ENCODE assay signal across 8 mouse cellular contexts in genomic region chr7:139683706-139684552, GRCm38 (mm10). TPM values are rescaled to one million over a fixed set of nuclear protein-coding genes. Genes with fewer than 3 reads are reported as not detected.
DNase-seq lines count a peak whose midpoint lies in the region; ATAC-seq and TF ChIP-seq lines count a peak whose summit lies in the region.

TSS of gene Cfap46 (minus strand) at chr7:139683817.

- peaks cover 2% of the 10 kb centered on the region in 2 experiments; a peak in 2 of 4 replicates for H3K4me1 ChIP-seq in ES-E14 (ENCODE audit: control insufficient read depth in 2 of 2, insufficient read depth in 2 of 2, low read length in 2 of 2, poor library complexity in 1 of 2)
- 0 out of 2 replicates have a peak, but pooled peaks cover 3% of the 10 kb centered on the region for H3K4me1 ChIP-seq in forebrain, postnatal 0 days (ENCODE audit: insufficient read depth)
- H3K4me1 ChIP-seq in lung, adult 2 months (ENCODE audit: control insufficient read depth, insufficient read depth, low read length) = no peaks in the 10 kb centered on the region
- peaks cover 13% of the 10 kb centered on the region for H3K4me1 ChIP-seq in olfactory bulb, adult 2 months (ENCODE audit: control insufficient read depth, insufficient read depth, low read length)

- no peak within 1 kb of the TSS for H3K27ac ChIP-seq in ES-E14 (ENCODE audit: insufficient read depth, low read depth, low read length, poor library complexity, severe bottlenecking)
- peak within 1 kb of the TSS; percentile 60 for H3K27ac ChIP-seq in forebrain, postnatal 0 days (ENCODE audit: low read depth, low read length)
- peak within 1 kb of the TSS; percentile 87 for H3K27ac ChIP-seq in layer of hippocampus, adult 2 months
- peak within 1 kb of the TSS; percentile 29; the same call in 1 of the 2 replicates for H3K27ac ChIP-seq in olfactory bulb, adult 2 months (ENCODE audit: insufficient read depth, low read depth, low read length)

- H3K4me3 ChIP-seq in ES-E14 (ENCODE audit: insufficient read depth in 1 of 2, low read depth in 1 of 2, low read length in 2 of 2, poor library complexity in 1 of 2, severe bottlenecking in 1 of 2) = peak within 1 kb of the TSS; percentile 63 to 67
- peak within 1 kb of the TSS; percentile 53 for H3K4me3 ChIP-seq in forebrain, postnatal 0 days (ENCODE audit: low read depth, low read length)
- peak within 1 kb of the TSS; percentile 83 for H3K4me3 ChIP-seq in layer of hippocampus, adult 2 months
- peak within 1 kb of the TSS; percentile 83 for H3K4me3 ChIP-seq in lung, adult 2 months (replicated peaks; ENCODE audit: extremely low read depth, low read depth, low read length)
- peak within 1 kb of the TSS; percentile 57 for H3K4me3 ChIP-seq in olfactory bulb, adult 2 months (ENCODE audit: insufficient read depth, low read depth, low read length)

- TF ChIP-seq CTCF in forebrain, postnatal 0 days (IDR thresholded peaks at IDR 0.05; ENCODE audit: low read depth) = no peak
- TF ChIP-seq CTCF in layer of hippocampus, adult 2 months (conservative IDR thresholded peaks at IDR 0.05) = no peak
- TF ChIP-seq CTCF in lung, adult 2 months (IDR thresholded peaks at IDR 0.05; ENCODE audit: insufficient read depth, low read length) = no peak
- no peak for TF ChIP-seq CTCF in olfactory bulb, adult 2 months (IDR thresholded peaks at IDR 0.05; ENCODE audit: insufficient read depth, low read depth, low read length)

- H3K9ac ChIP-seq in ES-E14 (ENCODE audit: insufficient read depth, low read depth, low read length, poor library complexity, severe bottlenecking) = peak within 1 kb of the TSS; percentile 32; the same call in 1 of the 2 replicates
- peak within 1 kb of the TSS; percentile 56 for H3K9ac ChIP-seq in forebrain, postnatal 0 days

- in situ Hi-C loops in ES-E14 (cut with MboI; ENCODE audit: low sequenced_read_pairs in 2 of 2, unreplicated experiment in 2 of 2) = no loop called here

- WGBS in forebrain, postnatal 0 days = 2% methylated on average over 31 of the region's 31 CpGs
- WGBS in lung, adult 2 months = 2% methylated on average over 31 of the region's 31 CpGs
- 2% methylated on average over 31 of the region's 31 CpGs for WGBS in olfactory bulb, adult 2 months

- peak; percentile 82 for ATAC-seq in forebrain, postnatal 0 days

- no peaks in the 10 kb centered on the region for H3K36me3 ChIP-seq in ES-E14 (ENCODE audit: control insufficient read depth, insufficient read depth, low read length, poor library complexity, severe bottlenecking)
- H3K36me3 ChIP-seq in forebrain, postnatal 0 days (ENCODE audit: insufficient read depth) = no peaks in the 10 kb centered on the region

- peak within 1 kb of the TSS; percentile 64 for H3K4me2 ChIP-seq in forebrain, postnatal 0 days (ENCODE audit: low read depth)

- H3K9me3 ChIP-seq in ES-E14 (ENCODE audit: control insufficient read depth, insufficient read depth, low read depth, low read length) = no peaks in the 10 kb centered on the region
- H3K9me3 ChIP-seq in forebrain, postnatal 0 days (ENCODE audit: low read length) = no peaks in the 10 kb centered on the region

- no peak for TF ChIP-seq POLR2A in lung, adult 2 months (IDR thresholded peaks at IDR 0.05; ENCODE audit: borderline replicate concordance, extremely low read depth, low read depth, low read length)
- no peak for TF ChIP-seq POLR2A in olfactory bulb, adult 2 months (IDR thresholded peaks at IDR 0.05; ENCODE audit: insufficient read depth, low read depth, low read length)

- H3K27me3 ChIP-seq in forebrain, postnatal 0 days (ENCODE audit: insufficient read depth, low read length) = no peaks in the 10 kb centered on the region

- DNase-seq in ES-E14 (ENCODE audit: low read depth, low spot score) = peak; percentile 86
- peak; percentile 83 for DNase-seq in cerebellum, adult 11 months
- peak; percentile 72 for DNase-seq in forebrain, postnatal 0 days
- DNase-seq in heart, postnatal 4 days = peak; percentile 79
- peak; percentile 72 to 79 for DNase-seq in layer of hippocampus, adult 2 months (ENCODE audit: low spot score in 2 of 2)
- peak; percentile 80 for DNase-seq in lung, adult 2 months
- peak; percentile 76 for DNase-seq in thymus, postnatal 14 days

TF ChIP-seq in ES-E14, 5 proteins besides CTCF, POLR2A, EP300 and RAD21:
- TF ChIP-seq ZNF384 (IDR thresholded peaks at IDR 0.05; ENCODE audit: low read depth, low read length) = no peak
- TF ChIP-seq ZC3H11A (IDR thresholded peaks at IDR 0.05; ENCODE audit: borderline replicate concordance, low read depth, low read length) = no peak
- TF ChIP-seq MAFK (IDR thresholded peaks at IDR 0.05; ENCODE audit: insufficient read depth, low read depth, low read length) = no peak
- TF ChIP-seq HCFC1 (IDR thresholded peaks at IDR 0.05; ENCODE audit: borderline replicate concordance, insufficient read depth, low read length) = no peak
- no peak for TF ChIP-seq CHD2 (IDR thresholded peaks at IDR 0.05; ENCODE audit: low read depth, low read length)
TF ChIP-seq in ES-E14: peak in this region for 0.

RNA-seq across cellular contexts. Expression of gene Cfap46, which starts in this region (rescaled TPM):
- 0.26 and 0.36 TPM in 2 replicates for total RNA-seq in ES-E14 (2012; rRNA removed)
- total RNA-seq in forebrain, postnatal 0 days (2014; rRNA removed) = 2.5 and 4.5 TPM in 2 replicates
- 1.7 and 3.1 TPM in 2 replicates for polyA plus RNA-seq in forebrain, postnatal 0 days (2015; fragmentation: Nextera tagmentation; extraction: Ambion mirVana)
- total RNA-seq in heart, postnatal 4 days (2021) = not detected
- total RNA-seq in layer of hippocampus, adult 2 months (2021) = 1 to 10 TPM; 2.2 to 2.5 TPM
- polyA plus RNA-seq in lung, adult 2 months (2012; rRNA removed) = 9.8 and 13.5 TPM in 2 replicates
- not detected in 2 replicates for polyA plus RNA-seq in olfactory bulb, adult 2 months (2012; ENCODE audit: insufficient read depth, insufficient read length, low replicate concordance, missing spikeins)

Comparison
In these comparisons a context has a peak if more than half of its experiments do, and no peak if none do; other contexts are left out.
1. Peak in DNase-seq, H3K4me3 ChIP-seq and H3K9ac ChIP-seq in ES-E14; RNA of the gene not detected or under 1 TPM.
2. Peak in DNase-seq in heart, postnatal 4 days; RNA of the gene not detected or under 1 TPM.